Mouse (Mus musculus): ENCODE data around the gene Epb41l3.

DNA sequence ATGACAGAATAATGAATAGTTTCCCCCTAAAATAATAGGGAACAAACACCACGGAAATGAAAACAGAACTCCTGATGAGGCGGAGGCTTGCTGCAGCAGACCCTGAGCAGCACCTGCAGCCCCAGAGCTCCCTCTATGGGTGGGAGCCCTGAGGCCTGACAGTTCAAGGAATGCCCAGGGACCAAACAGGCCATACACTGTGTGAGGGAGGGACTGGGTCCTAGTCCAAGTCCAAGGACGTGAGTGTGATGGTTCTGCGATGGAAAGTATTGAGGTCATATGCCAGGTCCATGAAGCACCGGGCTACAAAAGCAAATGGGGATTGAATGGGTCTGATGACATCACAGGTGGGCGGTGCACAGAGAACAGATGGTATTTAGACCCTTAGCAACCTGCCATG, 33.7 kb downstream of the Epb41l3 start:
- TF ChIP-seq CTCF (IDR thresholded peaks at IDR 0.05; ENCODE audit: low read depth) (peak; percentile 64), EP300 (optimal IDR thresholded peaks at IDR 0.05) (no peak)

All from stomach, postnatal 0 days (tissue).